Mouse (Mus musculus) heart, adult 2 months (tissue): Measurements from ENCODE around the gene Map2k5. TPM values are rescaled to one million over a fixed set of nuclear protein-coding genes. Genes with fewer than 3 reads are reported as not detected.

Source experiments
- DNase-seq, 2 experiments: peaks; one replicate each; pipeline ENCODE4 v3.0.0; 2021
- H3K27ac ChIP-seq: fragments of 200-600 bp; 2 replicates; pipeline ENCODE4 v1.8.1; 2022
- H3K27me3 ChIP-seq: fragments of 200-500 bp; 2 replicates; pipeline ENCODE4 v1.6.1; 2012; ENCODE audit warnings: mild to moderate bottlenecking, low read length, inconsistent platforms, mixed read lengths; ENCODE audit not compliant: control insufficient read depth, insufficient read depth
- H3K36me3 ChIP-seq: fragments of 200-500 bp; 2 replicates; pipeline ENCODE4 v1.6.1; 2012; ENCODE audit warnings: low read length, inconsistent platforms; ENCODE audit not compliant: control insufficient read depth, insufficient read depth
- H3K4me1 ChIP-seq: fragments of 200-500 bp; 2 replicates; pipeline ENCODE4 v1.6.1; 2011; ENCODE audit warnings: low read length; ENCODE audit not compliant: control insufficient read depth, insufficient read depth
- H3K4me3 ChIP-seq: fragments of 200-600 bp; 2 replicates; pipeline ENCODE4 v1.8.1; 2022
- H3K79me2 ChIP-seq: fragments of 200-500 bp; replicated peaks from 2 replicates; pipeline ENCODE4 v1.6.1; 2012; ENCODE audit warnings: mild to moderate bottlenecking, inconsistent platforms, low read length, moderate library complexity, mixed read lengths; ENCODE audit not compliant: control insufficient read depth, insufficient read depth
- H3K9ac ChIP-seq: fragments of 200-500 bp; 2 replicates; pipeline ENCODE4 v1.6.1; 2012; ENCODE audit warnings: low read depth, mild to moderate bottlenecking, control low read depth, inconsistent platforms, low read length, mixed read lengths
- CTCF ChIP-seq: fragments of 200-600 bp; IDR thresholded peaks from 2 replicates; pipeline ENCODE4 v1.8.1; 2022; ENCODE audit warnings: antibody characterized with exemption, mild to moderate bottlenecking, moderate library complexity
- EP300 ChIP-seq: fragments of 200-500 bp; IDR thresholded peaks from 2 replicates; pipeline ENCODE4 v1.6.1; 2011; ENCODE audit warnings: low read depth, low read length, control low read depth; ENCODE audit not compliant: insufficient read depth
- POLR2A ChIP-seq: fragments of 200-500 bp; IDR thresholded peaks from 2 replicates; pipeline ENCODE4 v1.6.1; 2011; ENCODE audit warnings: mild to moderate bottlenecking, low read depth, low read length, control low read depth; ENCODE audit not compliant: insufficient read depth
- WGBS: fragments of 180-500 bp; shearing (Covaris S2); methylation state at CpG from one replicate; pipeline ENCODE4 v1.1.7; 2018; 5-methylcytosine and 5-hydroxymethylcytosine counted together
- intact Hi-C: fragments of 180-260 bp; cut with DNase I; formaldehyde crosslinking; loops from one replicate; pipeline ENCODE4 v1.15.1; 2025
- polyA plus RNA-seq: library from polyadenylated mRNA; depleted of rRNA; stranded (reverse); fragments of >200 nt; gene quantifications from 2 replicates; pipeline ENCODE4 v1.2.3, GENCODE M21; 2012
- total RNA-seq, 2 experiments: library from RNA; stranded (reverse); gene quantifications; 2 replicates each; pipeline ENCODE4 v1.2.3; 2021

The Map2k5 gene
- total and polyA plus RNA-seq, 3 experiments, result 17.9 to 31.8 (median 20.7) TPM

GRCm38 (mm10) chr9:63142335-63143036, 235.2 kb downstream of the Map2k5 start:
- peak in 1 of 2 experiments; percentile 17 for DNase-seq
- H3K36me3 ChIP-seq, result no peaks in the 10 kb centered on the region
- H3K27ac ChIP-seq, result no peak overlapping the region
- no peaks in the 10 kb centered on the region for H3K79me2 ChIP-seq
- intact Hi-C loops, result no loop called here
- H3K9ac ChIP-seq, result no peak overlapping the region
- TF ChIP-seq EP300, result no peak
- TF ChIP-seq POLR2A, result no peak
- TF ChIP-seq CTCF, result no peak
- 2% methylated on average over 42 of the region's 42 CpGs for WGBS
- no peak overlapping the region for H3K4me3 ChIP-seq
- H3K27me3 ChIP-seq, result peaks cover 57% of the 10 kb centered on the region
- H3K4me1 ChIP-seq, result no peaks in the 10 kb centered on the region

DNA sequence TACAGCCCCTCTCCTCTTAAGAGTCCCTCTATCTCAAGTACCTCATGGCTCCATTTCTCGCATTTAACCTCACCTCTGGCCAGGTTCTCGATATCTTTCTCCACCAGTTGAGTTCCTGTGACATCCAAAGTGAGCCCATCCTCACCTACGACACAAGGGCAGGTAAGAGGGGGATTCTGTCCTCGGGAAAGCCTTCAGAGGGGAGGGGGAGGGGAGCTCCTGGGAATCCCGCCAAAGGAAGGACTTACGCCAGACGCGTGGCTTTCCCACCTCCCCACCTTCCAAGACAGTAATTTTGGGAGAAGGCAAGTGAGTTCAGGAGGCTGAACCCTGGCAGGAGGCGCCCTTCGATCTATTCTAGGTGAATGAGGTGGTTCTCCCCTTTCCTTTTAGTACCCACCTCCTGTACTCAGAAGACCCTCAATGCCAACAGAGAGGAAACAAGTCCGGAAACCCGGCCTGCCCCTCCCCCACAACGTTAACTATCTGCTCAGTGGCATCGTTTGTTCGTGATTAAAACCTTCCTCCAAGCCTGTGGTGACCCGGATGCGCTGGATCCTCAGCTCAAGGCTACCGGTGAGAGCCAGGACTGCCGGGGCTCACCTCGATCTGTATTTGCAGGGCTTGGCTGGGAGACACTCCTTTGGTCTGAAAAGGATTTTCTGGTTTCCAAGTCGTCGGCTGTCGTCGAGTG, 235.9 kb downstream of the Map2k5 start:
- intact Hi-C loops, result no loop called here
- 2% methylated on average over 24 of the region's 24 CpGs for WGBS
- DNase-seq, result peak in 1 of 2 experiments; percentile 22

DNA sequence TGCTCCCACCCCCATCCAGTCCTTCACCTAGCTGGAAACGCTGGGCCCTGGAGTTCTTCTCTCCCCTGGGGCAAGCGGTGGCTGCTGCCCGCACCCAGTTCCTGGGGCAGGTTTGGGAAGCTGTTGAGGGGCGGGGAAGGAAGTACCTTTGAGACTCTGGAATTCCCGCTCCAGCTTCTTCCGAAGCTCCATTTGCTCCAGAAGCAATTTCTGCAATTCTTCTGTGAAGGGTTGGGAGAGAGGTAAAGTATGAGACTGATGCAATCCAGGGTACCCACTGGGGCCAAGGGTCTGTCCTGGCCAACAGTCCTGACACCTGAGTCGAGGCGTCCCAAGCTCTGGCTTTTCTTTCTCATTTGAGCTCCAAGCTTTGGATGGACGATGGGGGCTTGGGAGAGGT, 237.5 kb downstream of the Map2k5 start:
- WGBS, result 6% methylated on average over 9 of the region's 9 CpGs
- no peak overlapping the region for H3K4me3 ChIP-seq
- H3K27ac ChIP-seq, result no peak overlapping the region
- H3K9ac ChIP-seq, result no peak overlapping the region
- H3K36me3 ChIP-seq, result no peaks in the 10 kb centered on the region
- intact Hi-C loops, result no loop called here
- H3K4me1 ChIP-seq, result peaks cover 1% of the 10 kb centered on the region; the same call in 1 of the 2 replicates
- H3K79me2 ChIP-seq, result no peaks in the 10 kb centered on the region
- DNase-seq, result peak in 1 of 2 experiments; percentile 15
- peaks cover 42% of the 10 kb centered on the region for H3K27me3 ChIP-seq
- no peak for TF ChIP-seq CTCF
- TF ChIP-seq POLR2A, result no peak
- TF ChIP-seq EP300, result no peak

More for the DNA sequence above, 235.9 kb downstream of the Map2k5 start:
- Histone ChIP-seq H3K4me3 (no peak overlapping the region), H3K9ac (no peak overlapping the region), H3K4me1 (no peaks in the 10 kb centered on the region), H3K79me2 (no peaks in the 10 kb centered on the region), H3K36me3 (no peaks in the 10 kb centered on the region), H3K27ac (no peak overlapping the region), H3K27me3 (peaks cover 53% of the 10 kb centered on the region)
- no peak for TF ChIP-seq EP300
- TF ChIP-seq POLR2A, result no peak
- TF ChIP-seq CTCF, result no peak

DNA sequence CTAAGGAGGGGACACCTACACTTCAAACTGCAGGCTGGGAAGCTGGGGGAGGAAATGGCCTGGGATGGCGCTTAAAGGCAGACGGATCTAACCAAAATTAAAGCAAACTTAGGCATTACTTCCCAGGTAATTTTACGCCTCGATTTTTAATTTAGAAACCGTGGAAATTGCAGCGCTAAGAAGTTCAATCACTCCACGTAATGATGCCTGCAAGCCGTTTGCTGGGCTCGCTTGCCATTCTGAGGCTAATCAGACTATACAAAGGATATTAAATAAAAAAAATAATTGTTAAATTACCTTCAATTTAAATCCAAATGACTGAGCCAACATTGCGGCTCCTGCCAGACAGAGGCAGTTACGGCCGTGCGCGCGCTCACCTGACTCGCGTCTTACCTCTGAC, 238.0 kb downstream of the Map2k5 start:
- 13% methylated on average over 17 of the region's 17 CpGs for WGBS
- peaks cover 36% of the 10 kb centered on the region for H3K27me3 ChIP-seq
- no peak for DNase-seq
- H3K4me3 ChIP-seq, result no peak overlapping the region
- no peak overlapping the region for H3K9ac ChIP-seq
- no peak overlapping the region for H3K27ac ChIP-seq
- no peak for TF ChIP-seq EP300
- no peak for TF ChIP-seq CTCF
- no peak for TF ChIP-seq POLR2A
- H3K79me2 ChIP-seq, result no peaks in the 10 kb centered on the region
- intact Hi-C loops, result loop anchor here (5.0 to 10.0 kb wide), 3 partner anchors 193 to 855 kb away; partner anchors contain the start of gene Spesp1
- peaks cover 2% of the 10 kb centered on the region for H3K4me1 ChIP-seq
- no peaks in the 10 kb centered on the region for H3K36me3 ChIP-seq

GRCm38 (mm10) chr9:63138481-63138967, 239.2 kb downstream of the Map2k5 start:
- peaks cover 5% of the 10 kb centered on the region for H3K4me1 ChIP-seq
- WGBS, result 2% methylated on average over 31 of the region's 31 CpGs
- H3K36me3 ChIP-seq, result no peaks in the 10 kb centered on the region
- no peak for DNase-seq
- H3K27me3 ChIP-seq, result peaks cover 27% of the 10 kb centered on the region
- H3K4me3 ChIP-seq, result no peak overlapping the region
- no peaks in the 10 kb centered on the region for H3K79me2 ChIP-seq
- no peak overlapping the region for H3K9ac ChIP-seq
- intact Hi-C loops, result loop anchor here (5.0 to 10.0 kb wide), 3 partner anchors 194 to 854 kb away; partner anchors contain the start of gene Spesp1
- TF ChIP-seq EP300, result no peak
- TF ChIP-seq CTCF, result no peak
- no peak for TF ChIP-seq POLR2A
- no peak overlapping the region for H3K27ac ChIP-seq

DNA sequence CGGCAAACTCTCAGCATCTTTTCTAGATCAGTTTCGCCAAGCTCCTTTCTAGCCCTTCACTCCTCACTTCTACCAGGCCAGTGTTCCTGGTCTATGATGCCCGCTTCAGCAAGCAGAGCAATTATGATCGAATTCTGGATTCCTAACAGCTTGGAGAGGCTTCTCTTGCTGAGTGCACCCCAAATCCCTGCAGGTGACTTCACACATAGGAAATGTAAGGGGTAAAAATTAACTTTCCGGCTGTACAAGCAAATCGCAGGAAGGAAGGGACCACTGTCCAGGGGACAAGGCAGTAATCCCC, 240.1 kb downstream of the Map2k5 start:
- Histone ChIP-seq H3K27ac (no peak overlapping the region), H3K9ac (no peak overlapping the region), H3K36me3 (no peaks in the 10 kb centered on the region), H3K4me3 (no peak overlapping the region), H3K79me2 (no peaks in the 10 kb centered on the region), H3K27me3 (peaks cover 24% of the 10 kb centered on the region), H3K4me1 (peaks cover 6% of the 10 kb centered on the region)
- 11% methylated on average over 6 of the region's 6 CpGs for WGBS
- TF ChIP-seq EP300 (no peak), CTCF (no peak), POLR2A (no peak)
- intact Hi-C loops, result loop anchor here (2.0 to 10.0 kb wide), 4 partner anchors 195 to 853 kb away; partner anchors contain the start of gene Spesp1
- DNase-seq, result no peak
